Mouse (Mus musculus) forebrain, embryonic 12.5 days (tissue): ENCODE results near the gene Wipf2. TPM values are rescaled to one million over a fixed set of nuclear protein-coding genes. Genes with fewer than 3 reads are reported as not detected.
A peak's percentile ranks its signal among the peaks of the same experiment; 100 is the strongest.

Experiments used
- ATAC-seq: fragments of 200-750 bp; cut with Nextera tagmentation; 2 replicates; pipeline ENCODE4 v1.8.0; 2017; ENCODE audit warnings: moderate TSS enrichment; ENCODE audit not compliant: low FRiP score
- H3K27ac ChIP-seq: fragments of 300-500 bp; sonication (generic); 2 replicates; pipeline ENCODE4 v1.5.1; 2016; ENCODE audit warnings: mild to moderate bottlenecking
- H3K27me3 ChIP-seq: fragments of 300-500 bp; sonication (generic); 2 replicates; pipeline ENCODE4 v1.6.1; 2016; ENCODE audit warnings: mild to moderate bottlenecking
- H3K36me3 ChIP-seq: fragments of 300-500 bp; sonication (generic); replicated peaks from 2 replicates; pipeline ENCODE4 v1.6.1; 2016; ENCODE audit warnings: mild to moderate bottlenecking
- H3K4me1 ChIP-seq: fragments of 300-500 bp; sonication (generic); 2 replicates; pipeline ENCODE4 v1.6.1; 2016
- H3K4me2 ChIP-seq: fragments of 300-500 bp; sonication (generic); 2 replicates; pipeline ENCODE4 v1.6.1; 2016; ENCODE audit warnings: mild to moderate bottlenecking, moderate library complexity
- H3K4me3 ChIP-seq: fragments of 300-500 bp; sonication (generic); replicated peaks from 2 replicates; pipeline ENCODE4 v1.5.1; 2016; ENCODE audit warnings: mild to moderate bottlenecking
- H3K9ac ChIP-seq: fragments of 300-500 bp; sonication (generic); 2 replicates; pipeline ENCODE4 v1.6.1; 2016; ENCODE audit warnings: mild to moderate bottlenecking
- H3K9me3 ChIP-seq: fragments of 300-500 bp; sonication (generic); 2 replicates; pipeline ENCODE4 v1.6.1; 2016
- WGBS: fragments of 180-500 bp; shearing (Covaris S2); methylation state at CpG from one replicate; pipeline ENCODE4 v1.1.7; 2016; 5-methylcytosine and 5-hydroxymethylcytosine counted together
- polyA plus RNA-seq: library from polyadenylated mRNA; unstranded; fragments of >200 nt; fragmentation: Nextera tagmentation; extraction: Ambion mirVana; gene quantifications from 2 replicates; pipeline ENCODE4 v1.2.1, GENCODE M21; 2016

Wipf2 gene
- polyA plus RNA-seq, 1 experiment from 2014 or later: 4.8 TPM

DNA sequence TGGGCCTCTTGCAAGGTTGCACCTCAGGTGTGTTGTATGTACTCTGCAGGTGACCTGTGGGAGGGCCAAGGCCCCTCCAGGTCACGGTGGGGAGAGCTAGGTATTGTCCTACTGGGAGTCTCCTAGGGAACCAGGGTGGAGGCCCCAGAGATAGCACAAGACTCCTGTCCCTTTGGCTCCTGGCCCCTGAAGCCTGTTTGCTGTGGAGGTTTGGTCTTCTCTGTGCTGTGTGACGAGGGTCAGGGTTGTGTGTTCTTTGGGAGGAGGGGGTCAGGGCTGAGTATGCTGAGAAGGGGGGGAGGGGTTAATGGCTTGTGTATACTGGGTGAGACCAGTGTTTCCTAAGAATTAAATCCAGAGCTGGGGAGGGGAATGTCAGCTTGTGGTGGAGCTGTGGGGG, 89.9 kb downstream of the Wipf2 start:
- H3K9me3 ChIP-seq: no peaks in the 10 kb centered on the region
- WGBS: 15% methylated on average over 2 of the region's 2 CpGs
- H3K27me3 ChIP-seq: no peaks in the 10 kb centered on the region
- ATAC-seq: no peak
- no peak overlapping the region for H3K27ac ChIP-seq
- H3K4me1 ChIP-seq: peaks cover 51% of the 10 kb centered on the region
- no peak overlapping the region for H3K9ac ChIP-seq
- no peak overlapping the region for H3K4me3 ChIP-seq
- H3K4me2 ChIP-seq: no peak overlapping the region
- 0 out of 2 replicates have a peak, but pooled peaks cover 5% of the 10 kb centered on the region for H3K36me3 ChIP-seq

DNA sequence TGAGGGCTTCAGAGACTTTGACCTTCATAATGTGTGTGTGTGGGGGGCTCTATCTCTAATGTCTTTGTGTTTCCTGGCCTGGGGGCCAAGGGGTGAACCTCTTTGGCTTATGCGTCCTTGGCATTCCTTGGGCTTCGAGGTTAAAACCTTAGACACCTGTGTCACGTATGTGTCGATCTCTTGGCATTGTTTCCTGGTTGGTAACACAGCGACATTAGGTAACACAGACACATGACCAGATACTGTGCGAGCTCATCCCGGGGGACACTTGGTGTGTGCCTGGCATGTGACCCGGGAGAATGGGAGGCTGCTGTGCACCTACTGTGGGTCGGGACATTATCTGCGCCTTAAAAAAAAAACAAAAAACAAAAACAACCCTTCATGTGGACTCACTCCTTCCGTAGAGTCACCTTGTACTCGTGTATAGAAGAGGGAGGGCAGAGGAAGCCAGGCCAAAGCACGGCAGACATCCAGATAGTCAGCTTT, 90.4 kb downstream of the Wipf2 start:
- no peaks in the 10 kb centered on the region for H3K27me3 ChIP-seq
- 41% methylated on average over 13 of the region's 13 CpGs for WGBS
- H3K4me3 ChIP-seq: no peak overlapping the region
- H3K27ac ChIP-seq: 0 out of 2 replicates have a peak overlapping the region, but pooled peaks have one; percentile 80
- no peak for ATAC-seq
- 0 out of 2 replicates have a peak, but pooled peaks cover 5% of the 10 kb centered on the region for H3K36me3 ChIP-seq
- H3K9ac ChIP-seq: no peak overlapping the region
- H3K4me1 ChIP-seq: peaks cover 52% of the 10 kb centered on the region
- no peaks in the 10 kb centered on the region for H3K9me3 ChIP-seq
- peak overlapping the region; percentile 40 for H3K4me2 ChIP-seq

DNA sequence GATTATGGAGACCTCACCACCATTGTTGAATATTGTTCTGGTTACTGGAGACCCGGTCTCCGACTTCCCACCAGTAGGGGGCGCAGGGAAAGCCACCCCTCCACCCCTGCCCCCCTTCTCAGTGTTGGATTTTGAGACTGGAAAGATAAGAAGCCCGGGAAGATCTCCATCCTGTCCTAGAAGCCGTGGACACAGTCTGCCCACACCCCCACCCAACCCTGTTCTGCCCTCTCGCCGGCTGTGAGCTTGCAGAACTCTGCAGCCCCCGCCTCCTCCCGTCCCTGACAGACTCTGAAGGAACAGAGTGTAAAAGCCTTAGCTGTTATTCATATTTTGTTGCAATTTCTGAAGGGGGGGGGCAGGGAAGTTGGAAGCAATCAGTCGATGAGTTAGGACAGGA, 90.9 kb downstream of the Wipf2 start:
- 0 out of 2 replicates have a peak, but pooled peaks cover 5% of the 10 kb centered on the region for H3K36me3 ChIP-seq
- peak overlapping the region; percentile 44; the same call in 1 of the 2 replicates for H3K9ac ChIP-seq
- 3% methylated on average over 10 of the region's 10 CpGs for WGBS
- H3K4me2 ChIP-seq: peak overlapping the region; percentile 40
- peaks cover 56% of the 10 kb centered on the region for H3K4me1 ChIP-seq
- no peak overlapping the region for H3K4me3 ChIP-seq
- peak; percentile 66 for ATAC-seq
- no peaks in the 10 kb centered on the region for H3K27me3 ChIP-seq
- no peaks in the 10 kb centered on the region for H3K9me3 ChIP-seq
- peak overlapping the region; percentile 80 for H3K27ac ChIP-seq

Other genes starting within 250 kb of the Wipf2 start
- 1.2 and 1.4 TPM in 2 replicates for gene Gm12355, start 238.0 kb upstream of the Wipf2 start, polyA plus RNA-seq
- not detected in 2 replicates for gene Gsdma3, start 237.3 kb upstream of the Wipf2 start, polyA plus RNA-seq
- not detected in 2 replicates for gene Gsdma2, start 216.9 kb upstream of the Wipf2 start, polyA plus RNA-seq
- gene Gsdma, start 199.3 kb upstream of the Wipf2 start, polyA plus RNA-seq: not detected in 2 replicates
- gene Psmd3, start 181.1 kb upstream of the Wipf2 start, polyA plus RNA-seq: 234 and 239 TPM in 2 replicates
- gene Csf3, start 162.4 kb upstream of the Wipf2 start, polyA plus RNA-seq: 0.14 TPM in 1 of 2 replicates, not detected in the other
- 88.1 and 95.0 TPM in 2 replicates for gene Med24, start 134.2 kb upstream of the Wipf2 start, polyA plus RNA-seq
- 53.4 and 59.8 TPM in 2 replicates for gene Thra, start 123.0 kb upstream of the Wipf2 start, polyA plus RNA-seq
- 2.1 and 2.2 TPM in 2 replicates for gene Nr1d1, start 88.3 kb upstream of the Wipf2 start, polyA plus RNA-seq
- gene Msl1, start 68.1 kb upstream of the Wipf2 start, polyA plus RNA-seq: 39.3 and 39.9 TPM in 2 replicates
- gene Casc3, start 58.7 kb upstream of the Wipf2 start, polyA plus RNA-seq: 63.2 and 67.4 TPM in 2 replicates
- 1.5 and 1.6 TPM in 2 replicates for gene Rapgefl1, start 26.9 kb upstream of the Wipf2 start, polyA plus RNA-seq
- 38.0 and 43.1 TPM in 2 replicates for gene Cdc6, start 44.2 kb downstream of the Wipf2 start, polyA plus RNA-seq
- gene Rara, start 64.2 kb downstream of the Wipf2 start, polyA plus RNA-seq: 14.0 and 16.4 TPM in 2 replicates
- 0.24 and 0.47 TPM in 2 replicates for gene Gjd3, start 119.4 kb downstream of the Wipf2 start, polyA plus RNA-seq
- 355 and 367 TPM in 2 replicates for gene Top2a, start 160.6 kb downstream of the Wipf2 start, polyA plus RNA-seq
- 214 and 247 TPM in 2 replicates for gene Igfbp4, start 177.6 kb downstream of the Wipf2 start, polyA plus RNA-seq
- gene Tns4, start 225.7 kb downstream of the Wipf2 start, polyA plus RNA-seq: 0.04 and 0.29 TPM in 2 replicates